Mouse (Mus musculus) hindbrain, embryonic 12.5 days (tissue): ENCODE measurements around the gene Naglu. TPM values are rescaled to one million over a fixed set of nuclear protein-coding genes. Genes with fewer than 3 reads are reported as not detected.
A peak's percentile ranks its signal among the peaks of the same experiment; 100 is the strongest.

Experiments used
- ATAC-seq: fragments of 200-750 bp; cut with Nextera tagmentation; 2 replicates; pipeline ENCODE4 v1.8.0; 2017; ENCODE audit warnings: moderate TSS enrichment; ENCODE audit not compliant: low FRiP score
- H3K27ac ChIP-seq: fragments of 300-500 bp; sonication (generic); 2 replicates; pipeline ENCODE4 v1.5.1; 2016; ENCODE audit warnings: mild to moderate bottlenecking
- H3K27me3 ChIP-seq: fragments of 300-500 bp; sonication (generic); 2 replicates; pipeline ENCODE4 v1.6.1; 2016; ENCODE audit warnings: mild to moderate bottlenecking
- H3K36me3 ChIP-seq: fragments of 300-500 bp; sonication (generic); 2 replicates; pipeline ENCODE4 v1.6.1; 2016; ENCODE audit warnings: mild to moderate bottlenecking
- H3K4me1 ChIP-seq: fragments of 300-500 bp; sonication (generic); 2 replicates; pipeline ENCODE4 v1.6.1; 2016
- H3K4me2 ChIP-seq: fragments of 300-500 bp; sonication (generic); replicated peaks from 2 replicates; pipeline ENCODE4 v1.6.1; 2016; ENCODE audit warnings: mild to moderate bottlenecking
- H3K4me3 ChIP-seq: fragments of 300-500 bp; sonication (generic); 2 replicates; pipeline ENCODE4 v1.5.1; 2016; ENCODE audit warnings: mild to moderate bottlenecking
- H3K9ac ChIP-seq: fragments of 300-500 bp; sonication (generic); 2 replicates; pipeline ENCODE4 v1.6.1; 2016; ENCODE audit warnings: mild to moderate bottlenecking, moderate library complexity
- H3K9me3 ChIP-seq: fragments of 300-500 bp; sonication (generic); replicated peaks from 2 replicates; pipeline ENCODE4 v1.6.1; 2016; ENCODE audit warnings: mild to moderate bottlenecking
- whole genome bisulfite sequencing: fragments of 180-500 bp; shearing (Covaris S2); methylation state at CpG from one replicate; pipeline ENCODE4 v1.1.7; 2016; 5-methylcytosine and 5-hydroxymethylcytosine counted together
- polyA plus RNA-seq: library from polyadenylated mRNA; unstranded; fragments of >200 nt; fragmentation: Nextera tagmentation; extraction: Ambion mirVana; gene quantifications from 2 replicates; pipeline ENCODE4 v1.2.1, GENCODE M21; 2016

The Naglu gene
- polyA plus RNA-seq, 1 experiment from 2014 or later: 13.3 TPM

DNA sequence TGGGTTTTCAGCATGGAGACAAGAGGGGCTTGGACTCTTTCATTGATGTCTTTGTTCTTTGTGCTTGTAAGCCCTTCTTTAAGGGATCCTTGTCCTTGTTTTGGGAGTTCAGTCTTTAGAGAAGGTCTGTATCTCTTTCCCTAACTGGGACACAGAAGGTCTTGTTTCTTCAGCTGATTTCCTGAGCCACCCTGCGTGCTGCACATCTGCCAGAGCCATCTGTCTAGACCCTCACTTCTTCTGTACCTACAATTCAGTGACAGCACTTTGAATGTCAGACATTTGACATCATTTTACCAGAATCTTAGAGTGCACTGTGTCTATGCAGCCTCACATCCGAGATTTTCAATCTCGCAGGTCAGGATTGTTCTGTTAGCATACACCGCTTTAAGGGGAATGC is 24.0 kb upstream of the Naglu start:
- no peak for ATAC-seq
- H3K4me2 ChIP-seq: no peak overlapping the region
- 0 out of 2 replicates have a peak overlapping the region, but pooled peaks have one; percentile 12 for H3K27ac ChIP-seq
- peaks cover 93% of the 10 kb centered on the region for H3K36me3 ChIP-seq
- H3K4me1 ChIP-seq: no peaks in the 10 kb centered on the region
- 92% methylated on average over 4 of the region's 4 CpGs for WGBS
- no peak overlapping the region for H3K9ac ChIP-seq
- no peaks in the 10 kb centered on the region for H3K27me3 ChIP-seq
- H3K4me3 ChIP-seq: no peak overlapping the region
- H3K9me3 ChIP-seq: no peaks in the 10 kb centered on the region

DNA sequence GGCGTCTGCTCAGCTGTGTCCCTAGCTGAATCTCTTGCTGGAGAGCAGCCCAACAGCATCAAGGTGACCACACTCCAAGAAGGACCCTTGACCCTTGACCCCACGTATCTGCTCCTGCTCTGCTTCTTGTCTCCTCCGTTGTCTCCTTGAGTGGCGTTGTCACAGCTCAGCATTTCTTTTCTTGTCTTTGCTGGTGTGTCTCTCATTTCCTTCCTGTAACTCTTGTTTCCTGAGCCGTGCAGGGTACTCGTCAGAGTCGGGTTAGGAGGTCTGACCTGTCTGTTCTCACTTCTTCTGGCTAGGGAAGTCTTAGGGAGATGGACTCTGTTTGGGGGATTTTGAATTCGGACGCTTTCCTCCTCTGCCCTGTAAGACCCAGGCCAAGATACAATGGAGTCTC is 23.4 kb upstream of the Naglu start:
- Histone ChIP-seq H3K36me3 (peaks cover 94% of the 10 kb centered on the region), H3K4me3 (no peak overlapping the region), H3K4me2 (no peak overlapping the region), H3K4me1 (no peaks in the 10 kb centered on the region), H3K27ac (no peak overlapping the region), H3K9ac (no peak overlapping the region), H3K9me3 (no peaks in the 10 kb centered on the region), H3K27me3 (no peaks in the 10 kb centered on the region)
- ATAC-seq: no peak
- WGBS: 68% methylated on average over 9 of the region's 9 CpGs

DNA sequence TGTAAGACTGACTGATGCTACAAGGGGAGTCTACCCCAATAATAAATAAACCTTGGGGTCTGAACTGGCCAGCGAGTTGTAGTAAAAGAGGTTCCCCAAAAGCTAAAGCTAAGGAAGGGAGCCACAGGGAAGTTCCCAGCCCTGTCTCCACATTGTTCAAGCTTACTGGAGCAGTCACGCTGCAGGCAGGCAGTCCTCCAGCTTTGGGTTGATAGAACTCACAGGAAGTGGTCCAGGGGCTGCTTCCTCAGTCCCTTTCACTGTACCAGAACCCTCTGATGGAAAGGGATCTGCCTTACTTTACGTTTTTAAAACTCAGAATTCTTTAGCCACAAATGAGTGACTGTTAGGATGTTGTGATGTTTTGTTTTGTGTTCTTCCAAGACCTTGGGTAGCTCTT is 22.3 kb upstream of the Naglu start:
- no peak for ATAC-seq
- H3K9me3 ChIP-seq: no peaks in the 10 kb centered on the region
- H3K36me3 ChIP-seq: peaks cover 95% of the 10 kb centered on the region
- H3K9ac ChIP-seq: no peak overlapping the region
- H3K27me3 ChIP-seq: no peaks in the 10 kb centered on the region
- 79% methylated on average over 3 of the region's 3 CpGs for WGBS
- no peak overlapping the region for H3K4me2 ChIP-seq
- no peak overlapping the region for H3K4me3 ChIP-seq
- no peak overlapping the region for H3K27ac ChIP-seq
- no peaks in the 10 kb centered on the region for H3K4me1 ChIP-seq

DNA sequence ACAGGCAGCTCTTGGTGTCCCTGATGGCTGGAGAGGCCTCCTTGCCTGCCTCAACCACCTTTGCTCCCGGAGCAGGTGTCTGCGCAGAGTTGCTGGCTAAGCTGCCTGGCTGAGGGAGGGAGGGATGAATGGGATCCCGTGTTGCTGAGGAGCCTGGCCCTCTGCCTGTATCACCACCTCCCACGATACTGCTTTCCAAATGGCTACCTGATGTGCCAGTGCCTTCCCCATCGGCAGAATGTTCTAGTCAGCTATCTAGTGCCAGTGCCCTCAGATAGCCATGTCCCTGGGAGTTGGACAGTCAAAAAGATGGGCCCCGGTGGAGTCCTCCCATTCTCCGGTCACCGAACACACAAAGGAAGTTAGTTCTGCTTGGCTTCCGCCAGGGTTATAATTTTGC is 19.5 kb upstream of the Naglu start:
- H3K36me3 ChIP-seq: peaks cover 91% of the 10 kb centered on the region
- 83% methylated on average over 9 of the region's 9 CpGs for WGBS
- H3K27me3 ChIP-seq: no peaks in the 10 kb centered on the region
- no peak for ATAC-seq
- H3K9ac ChIP-seq: no peak overlapping the region
- no peak overlapping the region for H3K4me3 ChIP-seq
- no peaks in the 10 kb centered on the region for H3K9me3 ChIP-seq
- H3K27ac ChIP-seq: no peak overlapping the region
- H3K4me2 ChIP-seq: no peak overlapping the region
- no peaks in the 10 kb centered on the region for H3K4me1 ChIP-seq

DNA sequence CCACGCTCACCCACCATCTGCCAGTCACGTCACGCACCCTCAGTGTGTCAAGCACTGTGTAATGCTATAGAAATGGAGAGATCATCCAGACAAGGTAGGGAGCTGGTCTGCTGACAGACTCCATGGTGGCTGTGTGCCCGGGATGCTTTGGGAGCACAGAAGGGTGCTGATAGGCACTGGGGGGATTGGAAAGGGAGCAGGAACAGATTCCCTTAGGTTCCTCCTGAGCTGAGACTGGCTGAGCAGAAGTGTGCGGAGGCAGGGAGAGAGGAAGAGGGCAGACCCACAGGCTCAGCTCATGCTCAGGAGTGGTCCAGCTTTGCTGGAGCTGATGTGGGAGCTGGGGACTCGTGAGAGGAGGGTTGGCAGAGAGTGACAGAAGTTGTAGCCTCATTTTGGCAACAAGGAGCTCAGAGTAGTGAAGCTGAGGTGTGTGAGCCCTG is 18.7 kb upstream of the Naglu start:
- Histone ChIP-seq H3K27me3 (no peaks in the 10 kb centered on the region), H3K36me3 (peaks cover 89% of the 10 kb centered on the region), H3K9me3 (no peaks in the 10 kb centered on the region), H3K4me2 (no peak overlapping the region), H3K4me1 (no peaks in the 10 kb centered on the region), H3K9ac (no peak overlapping the region), H3K4me3 (no peak overlapping the region), H3K27ac (no peak overlapping the region)
- ATAC-seq: no peak
- WGBS: 85% methylated on average over 6 of the region's 6 CpGs

DNA sequence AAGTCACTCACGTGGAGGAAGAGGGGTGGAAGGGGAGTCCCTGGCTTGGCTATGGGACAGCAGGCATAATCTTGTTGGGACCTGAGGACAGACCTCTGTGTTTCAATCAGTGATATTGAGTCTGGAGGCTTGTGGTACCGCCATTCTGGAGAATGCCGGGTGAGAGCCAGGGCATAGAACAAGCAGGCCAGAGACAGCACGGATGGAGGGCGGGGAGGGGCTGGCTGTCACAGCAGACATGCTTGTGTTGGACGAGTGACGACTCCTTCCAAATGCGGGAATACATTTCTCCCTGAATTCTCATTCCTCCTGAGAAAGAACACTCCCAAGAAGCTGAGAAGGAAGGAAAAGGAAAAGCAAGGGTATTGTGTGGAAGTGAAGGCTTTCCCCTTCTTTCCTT is 18.2 kb upstream of the Naglu start:
- WGBS: 90% methylated on average over 8 of the region's 8 CpGs
- no peaks in the 10 kb centered on the region for H3K4me1 ChIP-seq
- H3K36me3 ChIP-seq: peaks cover 89% of the 10 kb centered on the region

DNA sequence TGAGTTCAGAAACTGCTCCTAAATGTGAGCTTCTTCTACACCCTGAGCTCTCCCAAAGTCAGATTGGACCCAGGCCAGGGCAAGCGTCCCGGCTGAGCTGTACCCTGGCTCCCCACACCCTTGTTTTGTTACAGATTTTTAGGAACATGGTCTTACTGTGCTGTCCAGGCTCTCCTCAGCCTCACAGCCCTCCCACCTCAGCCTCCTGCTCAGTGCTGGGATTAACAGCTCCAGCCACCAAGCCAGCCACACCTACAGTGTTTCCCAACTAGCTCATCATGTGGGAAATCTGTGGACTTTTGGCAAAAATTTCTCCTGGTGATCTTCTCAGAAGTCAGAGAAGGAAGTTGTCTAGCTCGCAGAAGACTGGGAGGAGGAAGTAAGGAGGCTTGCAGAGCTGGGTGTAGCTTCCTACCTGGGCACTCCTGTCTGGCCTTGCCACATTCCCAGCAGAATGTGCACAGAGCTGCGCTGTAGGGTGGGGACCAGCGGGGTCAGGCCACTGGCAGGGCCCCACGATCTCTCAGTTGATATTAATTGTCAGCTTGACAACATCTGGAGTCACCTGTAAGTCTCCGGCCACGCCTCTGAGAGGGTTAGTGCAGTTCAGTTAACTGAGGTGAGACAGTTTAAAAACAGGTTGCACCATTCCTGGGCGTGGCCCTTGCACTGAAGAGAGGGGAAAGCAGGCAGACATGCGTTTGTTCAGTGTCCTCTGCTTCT is 16.9 kb upstream of the Naglu start:
- H3K4me1 ChIP-seq: no peaks in the 10 kb centered on the region
- H3K4me3 ChIP-seq: no peak overlapping the region
- H3K9me3 ChIP-seq: no peaks in the 10 kb centered on the region
- H3K4me2 ChIP-seq: no peak overlapping the region
- H3K9ac ChIP-seq: no peak overlapping the region
- H3K27ac ChIP-seq: no peak overlapping the region
- WGBS: 95% methylated on average over 10 of the region's 10 CpGs
- H3K36me3 ChIP-seq: peaks cover 87% of the 10 kb centered on the region
- ATAC-seq: no peak
- no peaks in the 10 kb centered on the region for H3K27me3 ChIP-seq

More for the DNA sequence above, 18.2 kb upstream of the Naglu start:
- Histone ChIP-seq H3K27me3 (no peaks in the 10 kb centered on the region), H3K4me2 (no peak overlapping the region), H3K27ac (no peak overlapping the region), H3K4me3 (no peak overlapping the region), H3K9me3 (no peaks in the 10 kb centered on the region), H3K9ac (no peak overlapping the region)
- no peak for ATAC-seq

DNA sequence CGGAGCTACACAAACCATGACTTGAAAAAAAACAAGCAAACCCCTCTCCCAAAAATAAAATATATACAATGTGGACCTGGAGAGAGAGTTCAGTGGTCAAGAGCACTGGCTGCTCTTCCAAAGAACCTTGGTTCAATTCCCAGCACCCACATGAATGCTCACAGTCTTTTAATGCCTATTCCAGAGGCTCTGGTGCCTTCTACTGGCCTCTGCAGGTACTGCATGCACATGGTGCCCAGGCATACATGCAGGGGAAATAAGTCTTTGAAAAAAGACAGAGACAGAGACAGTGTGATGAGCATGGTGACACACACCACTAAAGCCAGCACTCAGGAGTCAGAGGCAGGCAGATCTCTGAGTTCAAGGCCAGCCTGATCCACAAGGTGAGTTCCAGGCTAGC is 15.8 kb upstream of the Naglu start:
- H3K4me3 ChIP-seq: no peak overlapping the region
- no peaks in the 10 kb centered on the region for H3K4me1 ChIP-seq
- ATAC-seq: no peak
- H3K9ac ChIP-seq: no peak overlapping the region
- no peak overlapping the region for H3K27ac ChIP-seq
- H3K27me3 ChIP-seq: no peaks in the 10 kb centered on the region
- no peaks in the 10 kb centered on the region for H3K9me3 ChIP-seq
- WGBS: 100% methylated on average over 1 of the region's 1 CpGs
- H3K4me2 ChIP-seq: no peak overlapping the region
- peaks cover 88% of the 10 kb centered on the region for H3K36me3 ChIP-seq

DNA sequence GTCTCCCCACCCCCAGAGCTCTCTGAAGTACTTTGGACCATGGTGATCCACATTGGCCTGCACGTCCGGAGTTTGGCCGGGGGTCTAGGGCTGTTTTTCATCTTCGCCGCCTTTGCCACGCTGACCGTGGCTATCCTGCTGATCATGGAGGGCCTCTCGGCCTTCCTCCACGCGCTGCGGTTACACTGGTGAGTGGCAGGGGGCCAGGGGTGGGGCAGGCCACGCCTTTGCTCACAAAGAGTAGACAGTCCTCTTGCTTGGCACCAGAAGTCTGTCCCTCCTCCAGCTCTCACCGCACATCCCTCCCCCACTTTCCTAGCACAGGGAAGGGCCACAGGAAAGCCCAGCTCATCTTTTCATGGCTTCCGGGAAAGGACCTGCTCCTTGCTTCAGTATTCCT is 14.4 kb upstream of the Naglu start:
- ATAC-seq: no peak
- H3K27me3 ChIP-seq: no peaks in the 10 kb centered on the region
- H3K4me2 ChIP-seq: no peak overlapping the region
- peaks cover 91% of the 10 kb centered on the region for H3K36me3 ChIP-seq
- H3K9ac ChIP-seq: no peak overlapping the region
- H3K9me3 ChIP-seq: no peaks in the 10 kb centered on the region
- 78% methylated on average over 14 of the region's 14 CpGs for WGBS
- no peak overlapping the region for H3K4me3 ChIP-seq
- no peaks in the 10 kb centered on the region for H3K4me1 ChIP-seq
- no peak overlapping the region; the same call in 1 of the 2 replicates for H3K27ac ChIP-seq

DNA sequence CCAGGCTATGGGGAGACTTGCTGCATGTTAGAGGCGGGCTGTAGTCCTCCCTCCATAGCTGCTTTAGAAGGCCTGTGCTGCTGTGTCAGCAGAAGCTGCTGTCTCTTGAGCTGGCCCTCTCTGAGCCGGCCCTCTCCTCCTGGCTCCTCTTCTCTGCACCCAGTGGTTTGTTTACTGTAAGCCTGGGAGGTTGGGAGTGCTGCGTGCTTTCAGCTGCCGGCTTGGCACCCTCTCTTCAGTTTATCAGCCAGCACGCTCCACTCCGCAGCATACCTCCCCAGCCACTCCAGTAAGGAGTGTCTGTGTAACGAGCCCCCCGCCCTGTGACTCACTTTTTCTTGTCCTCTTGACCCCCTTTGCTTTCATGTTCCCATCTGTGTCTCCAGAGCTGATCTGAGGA is 12.9 kb upstream of the Naglu start:
- H3K4me3 ChIP-seq: no peak overlapping the region
- H3K36me3 ChIP-seq: peaks cover 90% of the 10 kb centered on the region
- 58% methylated on average over 8 of the region's 8 CpGs for WGBS
- H3K4me1 ChIP-seq: no peaks in the 10 kb centered on the region
- no peak for ATAC-seq
- H3K9ac ChIP-seq: no peak overlapping the region
- no peaks in the 10 kb centered on the region for H3K27me3 ChIP-seq
- H3K9me3 ChIP-seq: no peaks in the 10 kb centered on the region
- no peak overlapping the region for H3K4me2 ChIP-seq
- no peak overlapping the region for H3K27ac ChIP-seq

DNA sequence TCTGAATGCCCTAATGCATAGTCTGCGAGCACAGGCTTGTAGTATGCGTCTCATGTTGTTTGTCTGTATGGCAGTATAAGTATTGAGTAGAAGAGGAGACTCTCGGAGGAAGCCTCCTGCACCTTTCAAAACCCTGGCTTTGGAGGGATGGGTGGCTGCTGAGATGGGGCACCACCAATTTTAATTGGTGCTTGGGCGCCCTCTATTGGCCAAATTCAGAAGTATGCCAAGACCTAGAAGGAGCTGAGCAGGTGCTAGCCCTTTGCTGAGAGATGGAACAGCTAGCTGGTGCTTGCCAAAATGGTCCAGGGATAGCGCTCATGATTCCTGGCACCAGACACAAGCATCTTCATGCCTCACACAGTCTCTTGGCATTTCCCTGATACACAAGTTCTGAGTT is 12.0 kb upstream of the Naglu start:
- Histone ChIP-seq H3K9me3 (no peaks in the 10 kb centered on the region), H3K4me1 (peaks cover 1% of the 10 kb centered on the region; the same call in 1 of the 2 replicates), H3K9ac (no peak overlapping the region), H3K4me3 (no peak overlapping the region), H3K4me2 (no peak overlapping the region), H3K36me3 (peaks cover 89% of the 10 kb centered on the region), H3K27me3 (no peaks in the 10 kb centered on the region), H3K27ac (no peak overlapping the region)
- WGBS: 42% methylated on average over 5 of the region's 5 CpGs
- no peak for ATAC-seq

DNA sequence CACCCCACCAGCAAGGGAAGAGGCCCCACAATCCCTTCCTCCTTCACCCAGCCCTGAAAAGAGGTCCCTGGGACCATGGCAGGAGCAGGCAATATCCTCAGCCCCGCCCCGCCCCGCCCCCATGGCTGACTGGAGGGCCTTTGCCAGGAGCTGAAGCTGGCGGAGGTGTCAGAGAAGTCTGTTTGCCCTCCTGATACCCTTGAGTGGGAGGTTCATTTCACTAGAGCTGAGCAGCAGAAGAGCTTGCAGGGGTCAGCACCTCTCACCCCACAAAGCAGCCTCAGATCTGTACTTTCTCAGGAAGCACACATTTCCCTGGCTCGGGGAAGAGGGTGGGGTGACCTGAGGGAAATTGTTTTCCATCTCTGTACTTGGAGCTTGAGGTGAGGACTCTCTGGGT is 11.1 kb upstream of the Naglu start:
- ATAC-seq: no peak
- no peaks in the 10 kb centered on the region for H3K9me3 ChIP-seq
- 82% methylated on average over 5 of the region's 5 CpGs for WGBS
- H3K36me3 ChIP-seq: peaks cover 89% of the 10 kb centered on the region
- no peak overlapping the region for H3K4me3 ChIP-seq
- peak overlapping the region; percentile 76; the same call in 1 of the 2 replicates for H3K27ac ChIP-seq
- H3K4me1 ChIP-seq: peaks cover 10% of the 10 kb centered on the region
- 0 out of 2 replicates have a peak overlapping the region, but pooled peaks have one; percentile 27 for H3K9ac ChIP-seq
- H3K27me3 ChIP-seq: no peaks in the 10 kb centered on the region
- no peak overlapping the region for H3K4me2 ChIP-seq

DNA sequence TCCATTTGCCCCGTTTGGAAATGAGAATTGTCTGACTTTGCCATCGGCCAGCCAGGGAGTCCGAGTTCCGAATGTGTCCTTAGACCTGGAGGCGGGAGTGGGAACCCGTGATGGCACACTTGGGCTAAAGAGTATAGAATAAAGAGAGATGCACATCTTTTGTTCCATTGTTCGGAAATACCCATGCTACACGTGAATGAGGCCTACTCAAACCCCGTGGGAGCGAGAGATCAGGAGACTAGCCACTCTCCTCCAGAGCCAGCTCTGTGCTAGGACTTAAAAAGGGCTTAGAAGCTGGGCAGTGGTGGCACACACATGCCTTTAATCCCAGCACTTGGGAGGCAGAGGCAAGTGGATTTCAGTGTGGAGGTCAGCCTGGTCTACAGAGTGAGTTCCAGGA is 10.3 kb upstream of the Naglu start:
- 72% methylated on average over 10 of the region's 10 CpGs for WGBS
- peaks cover 90% of the 10 kb centered on the region for H3K36me3 ChIP-seq

More for the DNA sequence above, 10.3 kb upstream of the Naglu start:
- no peak for ATAC-seq
- Histone ChIP-seq H3K4me1 (peaks cover 16% of the 10 kb centered on the region), H3K4me2 (no peak overlapping the region), H3K4me3 (no peak overlapping the region), H3K9me3 (no peaks in the 10 kb centered on the region), H3K27me3 (no peaks in the 10 kb centered on the region), H3K27ac (peak overlapping the region; percentile 76), H3K9ac (no peak overlapping the region)
